Mouse (Mus musculus): ENCODE measurements around the gene Txndc5.

DNA sequence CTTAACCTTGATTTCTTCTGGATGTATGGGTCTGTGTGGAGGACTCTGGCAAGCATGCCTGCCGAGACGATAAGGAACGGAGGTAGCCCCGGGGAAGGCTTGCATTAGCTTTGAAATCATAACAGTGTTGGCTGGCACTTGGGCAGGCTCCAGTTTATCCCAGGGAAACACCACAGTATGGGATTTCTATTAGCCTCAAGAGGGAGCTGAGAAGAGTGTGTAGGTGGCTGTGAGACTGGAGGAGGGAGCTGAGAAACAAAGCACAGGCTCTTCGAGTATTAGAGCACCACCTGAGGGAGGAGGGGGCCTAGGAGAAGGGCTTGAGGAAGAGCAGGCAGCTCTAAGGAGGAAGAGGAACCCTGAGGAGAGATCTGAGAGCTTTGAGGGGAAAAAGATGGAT lies 57.7 kb downstream of the Txndc5 start:
- no peak for TF ChIP-seq POLR2A (IDR thresholded peaks at IDR 0.05; ENCODE audit: extremely low read depth, insufficient read depth, low read length)
- no peak for TF ChIP-seq CTCF (IDR thresholded peaks at IDR 0.05; ENCODE audit: low read depth, low read length)
